Mouse (Mus musculus): Measurements from ENCODE around the gene Sgcd.

DNA sequence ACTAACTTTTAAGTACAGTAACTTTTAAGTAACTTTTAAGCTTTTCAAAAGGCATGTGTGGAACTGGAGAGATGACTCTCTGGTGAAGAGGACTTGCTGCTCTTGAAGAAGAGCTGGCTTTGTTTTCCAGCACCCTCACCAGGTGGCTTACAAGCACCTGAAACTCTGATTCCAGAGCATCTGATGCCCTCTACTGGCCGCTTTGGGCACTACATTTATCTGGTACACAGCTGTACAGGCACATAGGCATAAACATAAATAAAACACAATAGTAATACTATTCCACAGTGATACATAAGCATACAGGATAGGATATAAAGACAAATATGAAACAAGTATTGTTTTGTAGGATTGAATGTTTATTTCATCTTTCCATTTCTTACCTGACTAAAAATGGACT, 330.6 kb downstream of the Sgcd start:
- peak; percentile 79 for TF ChIP-seq CTCF (IDR thresholded peaks at IDR 0.05; ENCODE audit: low read depth)
- TF ChIP-seq EP300 (optimal IDR thresholded peaks at IDR 0.05): no peak
